Mouse (Mus musculus) hindbrain, embryonic 13.5 days (tissue): ENCODE data around the gene Actc1. TPM values are rescaled to one million over a fixed set of nuclear protein-coding genes. Genes with fewer than 3 reads are reported as not detected.
A peak's percentile ranks its signal among the peaks of the same experiment; 100 is the strongest.

Experiments
- ATAC-seq: fragments of 200-750 bp; cut with Nextera tagmentation; 2 replicates; pipeline ENCODE4 v1.8.0; 2017; ENCODE audit warnings: moderate TSS enrichment; ENCODE audit not compliant: low FRiP score
- H3K27ac ChIP-seq: fragments of 300-500 bp; sonication (generic); 2 replicates; pipeline ENCODE4 v1.5.1; 2015; ENCODE audit warnings: inconsistent platforms, mild to moderate bottlenecking, moderate library complexity
- H3K27me3 ChIP-seq: fragments of 300-500 bp; sonication (generic); 2 replicates; pipeline ENCODE4 v1.6.1; 2015; ENCODE audit warnings: mild to moderate bottlenecking, inconsistent platforms
- H3K36me3 ChIP-seq: fragments of 300-500 bp; sonication (generic); 2 replicates; pipeline ENCODE4 v1.6.1; 2015; ENCODE audit warnings: mild to moderate bottlenecking, inconsistent platforms
- H3K4me1 ChIP-seq: fragments of 300-500 bp; sonication (generic); replicated peaks from 2 replicates; pipeline ENCODE4 v1.6.1; 2015; ENCODE audit warnings: inconsistent platforms
- H3K4me2 ChIP-seq: fragments of 300-500 bp; sonication (generic); 2 replicates; pipeline ENCODE4 v1.6.1; 2015; ENCODE audit warnings: inconsistent platforms, mild to moderate bottlenecking, moderate library complexity
- H3K4me3 ChIP-seq: fragments of 300-500 bp; sonication (generic); 2 replicates; pipeline ENCODE4 v1.5.1; 2015; ENCODE audit warnings: mild to moderate bottlenecking, inconsistent platforms
- H3K9ac ChIP-seq: fragments of 300-500 bp; sonication (generic); 2 replicates; pipeline ENCODE4 v1.6.1; 2015; ENCODE audit warnings: mild to moderate bottlenecking, inconsistent platforms
- H3K9me3 ChIP-seq: fragments of 300-500 bp; sonication (generic); 2 replicates; pipeline ENCODE4 v1.6.1; 2016; ENCODE audit warnings: inconsistent platforms
- WGBS: fragments of 180-500 bp; shearing (Covaris S2); methylation state at CpG from one replicate; pipeline ENCODE4 v1.1.7; 2015; 5-methylcytosine and 5-hydroxymethylcytosine counted together
- polyA plus RNA-seq: library from polyadenylated mRNA; unstranded; fragments of >200 nt; fragmentation: Nextera tagmentation; extraction: Ambion mirVana; gene quantifications from 2 replicates; pipeline ENCODE4 v1.2.1, GENCODE M21; 2015

Gene Actc1
- polyA plus RNA-seq: 44.7 and 51.3 TPM in 2 replicates

DNA sequence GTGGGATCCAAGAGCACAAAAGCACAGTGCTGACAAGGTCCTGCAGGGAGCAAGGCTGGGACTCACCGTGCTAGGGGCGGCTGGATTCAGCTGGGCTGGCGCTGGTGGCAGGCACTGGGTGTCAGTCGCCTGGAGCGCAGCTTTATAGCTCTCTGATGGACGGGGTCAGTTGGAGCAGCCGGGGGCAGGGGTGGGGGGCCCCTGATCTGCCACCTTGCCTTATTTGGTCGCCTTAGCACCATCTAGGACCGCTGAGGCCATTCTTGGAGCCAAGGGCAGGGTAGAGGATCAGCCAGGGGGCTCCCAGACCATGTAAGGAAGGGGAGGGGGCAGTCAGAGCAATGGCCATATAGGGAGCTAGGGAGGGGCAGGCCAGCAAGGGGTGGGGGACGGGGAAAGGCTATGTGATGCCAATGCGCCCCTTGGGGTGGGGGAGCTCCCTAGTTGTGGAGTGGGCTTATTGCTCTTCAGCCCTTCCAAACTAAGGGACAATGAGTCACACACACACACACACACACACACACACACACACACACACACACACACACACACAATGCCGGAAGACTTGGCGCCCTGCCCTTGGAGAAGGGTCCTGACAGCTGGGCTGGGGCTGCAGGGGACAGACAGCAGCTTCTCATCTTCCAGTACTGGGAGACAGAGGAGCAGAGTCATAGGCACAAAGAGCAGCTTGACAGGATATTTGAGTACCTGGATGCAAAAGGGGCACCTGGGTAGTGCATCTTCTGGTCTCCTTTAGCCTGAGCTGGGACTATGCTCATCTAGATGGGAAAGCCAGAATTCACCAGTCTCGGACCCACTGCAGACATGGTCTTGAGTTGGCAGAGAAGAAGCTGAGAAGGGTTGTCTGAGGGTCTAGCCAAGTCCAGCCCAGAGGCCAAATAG is at the start of gene Actc1:
Gene Actc1, minus strand, starts transcription at position 853 of the 903 bp plus-strand sequence.
- Histone ChIP-seq H3K27ac (no peak within 1 kb of the TSS), H3K4me1 (peaks cover 10% of the 10 kb centered on the region; the same call in 1 of the 2 replicates), H3K4me2 (peak within 1 kb of the TSS; percentile 30; the same call in 1 of the 2 replicates), H3K9ac (no peak within 1 kb of the TSS), H3K36me3 (no peaks in the 10 kb centered on the region), H3K4me3 (no peak within 1 kb of the TSS), H3K27me3 (no peaks in the 10 kb centered on the region), H3K9me3 (no peaks in the 10 kb centered on the region)
- peak; percentile 68 for ATAC-seq
- WGBS: 38% methylated on average over 14 of the region's 14 CpGs

DNA sequence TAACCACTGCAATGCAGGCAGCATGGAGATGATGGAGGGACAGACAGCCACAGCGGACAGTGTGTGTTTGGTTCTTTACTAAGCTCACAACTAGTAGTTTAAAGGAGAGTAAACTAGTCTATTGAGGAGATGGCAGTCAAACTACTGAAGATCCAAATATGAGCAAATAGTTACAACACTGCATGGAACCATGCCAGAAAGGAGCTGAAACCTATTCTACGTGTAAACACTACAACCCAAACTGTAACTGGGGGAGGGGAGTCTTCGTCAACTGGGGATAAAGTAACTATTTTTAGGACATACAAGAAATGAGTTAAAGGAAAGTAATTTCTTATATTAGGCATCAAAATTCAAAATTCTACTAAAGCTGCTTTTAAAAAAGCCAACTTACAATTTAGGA is 49.1 kb upstream of the Actc1 start:
- 95% methylated on average over 3 of the region's 3 CpGs for WGBS
- ATAC-seq: no peak
- Histone ChIP-seq H3K4me2 (no peak overlapping the region), H3K36me3 (peaks cover 69% of the 10 kb centered on the region), H3K4me3 (no peak overlapping the region), H3K9me3 (no peaks in the 10 kb centered on the region), H3K27me3 (no peaks in the 10 kb centered on the region), H3K4me1 (no peaks in the 10 kb centered on the region), H3K27ac (no peak overlapping the region), H3K9ac (no peak overlapping the region)

DNA sequence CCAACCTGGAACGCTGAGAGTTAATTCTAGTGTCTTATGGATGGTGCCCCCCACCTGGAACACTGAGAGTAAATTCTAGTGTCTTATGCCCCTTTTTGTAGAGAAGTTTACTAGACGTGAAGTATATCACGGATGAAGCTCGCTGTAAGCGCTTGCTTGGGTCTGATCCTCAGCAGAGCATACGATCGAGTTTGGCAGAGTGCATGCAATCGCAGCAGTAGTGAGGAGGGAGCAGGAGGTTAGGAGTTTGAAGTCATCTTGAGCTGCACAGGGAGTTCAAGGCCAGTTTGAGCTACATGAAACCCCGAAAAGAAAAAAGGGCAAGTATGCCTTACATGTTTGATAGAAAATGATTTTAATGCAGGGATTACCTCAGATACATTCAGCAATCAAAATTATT is 47.5 kb upstream of the Actc1 start:
- H3K9me3 ChIP-seq: no peaks in the 10 kb centered on the region
- no peaks in the 10 kb centered on the region for H3K27me3 ChIP-seq
- 96% methylated on average over 9 of the region's 9 CpGs for WGBS
- H3K9ac ChIP-seq: no peak overlapping the region
- no peak overlapping the region for H3K27ac ChIP-seq
- peaks cover 65% of the 10 kb centered on the region for H3K36me3 ChIP-seq
- no peak overlapping the region for H3K4me3 ChIP-seq
- H3K4me2 ChIP-seq: no peak overlapping the region
- ATAC-seq: no peak
- no peaks in the 10 kb centered on the region for H3K4me1 ChIP-seq

DNA sequence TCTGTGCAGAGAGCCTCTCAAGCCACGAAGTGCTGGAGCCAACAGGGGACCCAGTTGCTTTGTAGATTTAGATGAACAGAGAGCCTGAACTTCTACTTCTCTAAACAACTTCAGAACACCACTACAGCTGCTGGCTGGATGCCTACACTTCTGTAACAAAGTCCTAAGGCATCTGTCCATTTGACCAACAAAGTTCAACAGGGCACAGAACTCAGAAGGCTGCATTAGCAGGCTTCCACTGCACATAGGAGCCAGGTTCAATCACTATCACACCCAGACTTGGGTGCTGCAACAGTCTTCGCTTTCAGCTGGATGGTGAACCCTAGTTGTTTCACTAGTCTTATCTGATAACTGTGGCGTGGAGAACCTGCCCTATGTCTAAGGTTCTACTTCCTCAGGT is 46.5 kb upstream of the Actc1 start:
- peaks cover 55% of the 10 kb centered on the region for H3K36me3 ChIP-seq
- no peak overlapping the region for H3K9ac ChIP-seq
- ATAC-seq: no peak
- WGBS: 96% methylated on average over 3 of the region's 3 CpGs
- H3K27me3 ChIP-seq: no peaks in the 10 kb centered on the region
- H3K9me3 ChIP-seq: no peaks in the 10 kb centered on the region
- no peaks in the 10 kb centered on the region for H3K4me1 ChIP-seq
- H3K27ac ChIP-seq: no peak overlapping the region
- no peak overlapping the region for H3K4me2 ChIP-seq
- H3K4me3 ChIP-seq: no peak overlapping the region

DNA sequence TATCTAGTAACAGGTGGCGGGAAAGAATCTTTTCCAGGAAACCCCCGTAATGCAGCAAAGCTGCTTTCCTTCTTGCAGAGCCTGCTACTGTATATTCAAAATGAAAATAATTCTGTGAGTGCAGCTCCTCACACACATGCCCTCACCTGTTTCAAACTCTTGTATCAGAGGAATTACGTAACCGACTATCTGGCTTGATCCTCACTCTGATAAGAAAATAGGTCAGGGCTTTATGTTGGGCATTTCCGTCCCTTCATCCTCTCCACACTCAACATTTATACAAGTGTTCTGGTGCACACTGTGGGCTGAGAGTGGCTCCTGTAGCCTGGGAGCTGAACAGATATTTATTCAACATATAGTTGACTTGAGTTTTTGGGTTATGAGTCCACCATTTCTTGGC is 45.8 kb upstream of the Actc1 start:
- H3K27me3 ChIP-seq: no peaks in the 10 kb centered on the region
- no peak overlapping the region for H3K4me2 ChIP-seq
- WGBS: 94% methylated on average over 5 of the region's 5 CpGs
- no peak overlapping the region for H3K4me3 ChIP-seq
- ATAC-seq: no peak
- no peaks in the 10 kb centered on the region for H3K9me3 ChIP-seq
- no peak overlapping the region for H3K9ac ChIP-seq
- no peak overlapping the region for H3K27ac ChIP-seq
- H3K36me3 ChIP-seq: peaks cover 48% of the 10 kb centered on the region
- H3K4me1 ChIP-seq: no peaks in the 10 kb centered on the region

DNA sequence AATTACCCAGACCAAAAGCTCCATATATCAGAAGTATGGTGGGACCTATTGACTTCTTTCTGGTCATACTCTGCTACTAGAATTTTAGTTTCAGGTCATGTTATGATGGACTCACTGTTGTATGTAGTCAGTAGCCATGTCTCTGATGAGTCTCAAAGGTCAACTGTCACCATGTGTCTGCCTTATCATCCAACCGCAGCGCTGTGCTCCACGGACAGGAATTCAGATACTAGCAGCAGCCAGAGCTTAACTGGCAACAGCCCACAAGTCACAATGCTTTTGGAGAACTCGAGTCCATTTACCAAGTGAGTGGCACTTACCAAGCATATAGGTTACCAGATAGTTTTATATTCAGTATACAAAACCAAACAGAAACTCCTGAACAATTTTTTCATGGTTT is 44.3 kb upstream of the Actc1 start:
- Histone ChIP-seq H3K27me3 (no peaks in the 10 kb centered on the region), H3K9ac (no peak overlapping the region), H3K9me3 (no peaks in the 10 kb centered on the region), H3K4me3 (no peak overlapping the region), H3K36me3 (peaks cover 36% of the 10 kb centered on the region), H3K4me2 (no peak overlapping the region), H3K27ac (no peak overlapping the region), H3K4me1 (0 out of 2 replicates have a peak, but pooled peaks cover 6% of the 10 kb centered on the region)
- no peak for ATAC-seq
- WGBS: 93% methylated on average over 4 of the region's 4 CpGs

DNA sequence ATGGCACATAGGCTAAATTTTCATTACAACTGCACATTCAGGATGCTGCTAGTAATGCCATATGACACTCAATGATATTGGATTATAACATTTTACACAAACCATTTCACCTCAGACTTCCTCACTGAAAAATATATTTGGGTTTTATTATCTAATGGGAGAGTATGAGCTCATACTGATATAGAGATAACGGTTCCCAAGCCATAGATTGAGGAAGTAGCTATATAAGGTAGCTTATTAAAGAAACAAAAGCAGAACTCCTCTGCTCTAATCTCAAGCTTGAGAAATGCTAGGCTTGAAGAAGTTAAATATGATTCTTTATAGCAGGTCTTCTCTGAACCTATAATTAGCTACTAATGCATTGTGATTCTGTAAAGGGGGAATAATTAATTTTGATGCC is 43.2 kb upstream of the Actc1 start:
- ATAC-seq: no peak
- whole genome bisulfite sequencing: 90% methylated on average over 1 of the region's 1 CpGs

DNA sequence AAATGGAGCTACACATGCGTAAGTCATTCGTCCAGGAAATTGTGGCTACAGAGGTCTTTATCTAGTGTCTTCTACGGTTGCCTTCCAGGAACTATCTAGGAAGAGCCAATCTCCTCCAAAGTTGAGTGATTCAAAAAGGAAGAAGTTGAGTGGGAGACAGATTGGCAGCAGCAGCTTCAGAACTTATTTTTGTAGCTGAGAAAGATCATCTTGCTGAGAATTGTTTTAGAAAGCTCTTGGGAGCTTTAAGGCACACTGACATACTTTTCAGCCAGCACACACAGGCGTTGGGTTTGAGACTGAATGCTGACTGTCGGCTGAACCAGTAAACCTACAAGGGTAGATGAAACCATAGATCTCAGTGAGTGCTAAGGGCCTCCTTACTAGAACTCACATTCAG is 42.0 kb upstream of the Actc1 start:
- Histone ChIP-seq H3K9me3 (no peaks in the 10 kb centered on the region), H3K27ac (no peak overlapping the region), H3K4me1 (0 out of 2 replicates have a peak, but pooled peaks cover 6% of the 10 kb centered on the region), H3K27me3 (no peaks in the 10 kb centered on the region), H3K36me3 (peaks cover 15% of the 10 kb centered on the region), H3K9ac (no peak overlapping the region), H3K4me3 (no peak overlapping the region), H3K4me2 (no peak overlapping the region)
- no peak for ATAC-seq
- WGBS: 91% methylated on average over 5 of the region's 5 CpGs

More for the DNA sequence above, 43.2 kb upstream of the Actc1 start:
- H3K27me3 ChIP-seq: no peaks in the 10 kb centered on the region
- no peak overlapping the region for H3K9ac ChIP-seq
- H3K27ac ChIP-seq: no peak overlapping the region
- 0 out of 2 replicates have a peak, but pooled peaks cover 6% of the 10 kb centered on the region for H3K4me1 ChIP-seq
- H3K4me3 ChIP-seq: no peak overlapping the region
- peaks cover 26% of the 10 kb centered on the region for H3K36me3 ChIP-seq
- H3K4me2 ChIP-seq: no peak overlapping the region
- H3K9me3 ChIP-seq: no peaks in the 10 kb centered on the region

DNA sequence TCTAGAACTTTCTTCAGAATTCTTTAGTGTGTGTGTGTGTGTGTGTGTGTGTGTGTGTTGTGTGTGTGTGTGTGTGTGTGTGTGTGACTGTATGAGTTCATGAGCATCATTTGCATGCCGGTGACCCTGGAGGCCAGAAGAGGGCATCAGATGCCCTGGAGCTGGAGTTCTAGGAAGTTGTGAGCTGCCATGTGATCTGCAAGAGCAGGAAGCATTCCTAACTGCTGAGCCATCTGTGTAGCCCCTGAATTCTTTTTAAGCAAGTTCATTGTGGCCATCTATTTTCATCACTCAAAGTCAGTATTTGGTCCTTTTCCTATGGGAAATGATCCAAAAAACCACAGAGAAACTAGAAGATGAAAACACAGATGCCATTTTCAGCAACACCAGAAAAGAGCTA is 41.3 kb upstream of the Actc1 start:
- Histone ChIP-seq H3K36me3 (peaks cover 9% of the 10 kb centered on the region), H3K4me1 (0 out of 2 replicates have a peak, but pooled peaks cover 6% of the 10 kb centered on the region), H3K4me3 (no peak overlapping the region), H3K9ac (no peak overlapping the region), H3K4me2 (no peak overlapping the region), H3K9me3 (no peaks in the 10 kb centered on the region), H3K27me3 (no peaks in the 10 kb centered on the region), H3K27ac (no peak overlapping the region)
- 91% methylated on average over 1 of the region's 1 CpGs for WGBS
- ATAC-seq: no peak

DNA sequence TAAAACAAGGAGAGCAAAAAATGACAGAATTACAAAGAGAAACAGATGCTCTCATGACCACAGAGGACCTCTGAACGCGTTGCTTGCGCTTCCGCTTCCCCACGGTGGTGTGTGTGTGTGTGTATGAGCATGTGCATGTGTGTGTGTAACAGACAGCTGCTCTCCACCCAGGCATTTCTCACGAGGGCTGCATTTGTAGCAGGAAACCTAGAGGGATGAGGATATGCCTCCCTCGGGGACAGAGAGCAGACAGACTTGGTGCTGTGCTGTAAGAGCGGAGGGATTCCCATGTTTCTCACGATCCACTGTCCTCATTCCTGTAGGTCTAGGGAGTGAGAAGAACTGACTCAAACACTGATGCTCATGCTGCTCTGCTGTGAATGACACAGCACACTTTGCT is 40.2 kb upstream of the Actc1 start:
- no peaks in the 10 kb centered on the region; the same call in none of the 2 replicates for H3K36me3 ChIP-seq
- H3K9ac ChIP-seq: no peak overlapping the region
- no peak overlapping the region for H3K27ac ChIP-seq
- no peaks in the 10 kb centered on the region for H3K9me3 ChIP-seq
- 0 out of 2 replicates have a peak, but pooled peaks cover 6% of the 10 kb centered on the region for H3K4me1 ChIP-seq
- H3K4me2 ChIP-seq: no peak overlapping the region
- H3K4me3 ChIP-seq: no peak overlapping the region
- no peaks in the 10 kb centered on the region for H3K27me3 ChIP-seq
- 68% methylated on average over 9 of the region's 9 CpGs for WGBS
- ATAC-seq: no peak

DNA sequence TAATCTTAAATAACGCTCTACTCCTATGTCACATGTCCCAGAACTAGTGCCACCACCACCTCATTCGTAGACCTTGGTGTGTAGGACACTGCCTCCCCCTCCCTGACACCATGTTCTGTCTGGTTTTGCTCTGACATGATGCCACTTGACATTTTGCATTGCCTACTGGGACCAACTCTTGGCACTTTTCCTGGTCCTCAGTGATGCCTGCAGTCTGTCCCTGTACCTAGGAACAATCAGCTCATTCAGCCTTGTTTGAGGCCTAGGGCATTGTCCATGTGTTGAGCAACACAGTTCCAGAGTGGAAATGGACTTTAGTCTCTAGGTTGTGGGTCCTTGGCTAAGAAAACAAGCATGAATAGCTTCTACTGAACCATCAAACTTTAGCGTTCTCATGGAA is 36.5 kb upstream of the Actc1 start:
- no peak for ATAC-seq
- 0 out of 2 replicates have a peak, but pooled peaks cover 6% of the 10 kb centered on the region for H3K4me1 ChIP-seq
- no peak overlapping the region for H3K4me3 ChIP-seq
- 88% methylated on average over 3 of the region's 3 CpGs for WGBS
- H3K9ac ChIP-seq: no peak overlapping the region
- H3K27ac ChIP-seq: no peak overlapping the region
- no peaks in the 10 kb centered on the region for H3K27me3 ChIP-seq
- no peaks in the 10 kb centered on the region for H3K36me3 ChIP-seq
- no peak overlapping the region for H3K4me2 ChIP-seq
- H3K9me3 ChIP-seq: no peaks in the 10 kb centered on the region

DNA sequence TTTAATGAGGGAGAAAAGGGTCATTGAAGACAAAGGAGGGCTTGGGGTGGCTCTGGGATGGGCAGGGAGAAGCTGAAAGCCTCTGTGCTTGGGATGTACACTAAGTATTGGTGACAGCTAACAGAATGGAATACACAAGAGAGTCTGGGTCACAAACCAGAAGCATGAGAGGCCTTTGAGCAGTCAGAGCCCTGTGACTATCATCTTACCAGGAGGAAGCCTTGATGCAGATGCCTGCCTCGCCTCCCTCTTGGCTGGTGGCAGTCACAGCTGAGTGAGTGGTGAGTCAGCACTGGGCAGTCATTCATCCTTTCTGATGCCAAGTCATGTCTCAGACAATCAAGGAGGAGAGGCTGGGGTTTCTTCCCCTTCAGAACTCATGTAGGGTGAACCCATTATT is 33.9 kb upstream of the Actc1 start:
- no peak overlapping the region for H3K27ac ChIP-seq
- WGBS: 72% methylated on average over 1 of the region's 1 CpGs
- H3K36me3 ChIP-seq: no peaks in the 10 kb centered on the region

DNA sequence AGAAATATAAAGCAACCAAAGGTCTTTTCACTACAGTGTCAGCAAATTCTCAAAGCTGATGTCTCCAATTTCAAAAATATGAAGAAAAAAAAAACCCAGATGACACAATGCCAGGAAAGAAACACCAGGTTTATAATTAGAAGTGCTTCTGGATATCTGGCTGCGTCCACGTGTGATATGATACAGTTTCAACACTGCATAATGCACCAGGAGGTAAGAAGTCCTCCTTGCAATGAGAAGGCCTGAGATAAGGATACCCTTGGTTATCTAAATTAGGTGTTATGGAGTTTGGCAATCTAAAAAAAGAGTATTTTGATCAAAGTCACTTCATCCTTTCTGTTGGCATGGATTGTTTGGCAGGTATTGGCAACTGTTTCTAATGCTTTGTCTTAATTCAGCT is 18.5 kb upstream of the Actc1 start:
- no peaks in the 10 kb centered on the region for H3K4me1 ChIP-seq
- H3K27me3 ChIP-seq: no peaks in the 10 kb centered on the region
- ATAC-seq: no peak
- H3K9ac ChIP-seq: no peak overlapping the region
- 98% methylated on average over 2 of the region's 2 CpGs for WGBS
- no peak overlapping the region for H3K27ac ChIP-seq
- no peaks in the 10 kb centered on the region for H3K9me3 ChIP-seq
- H3K36me3 ChIP-seq: no peaks in the 10 kb centered on the region
- H3K4me2 ChIP-seq: no peak overlapping the region
- no peak overlapping the region for H3K4me3 ChIP-seq

More for the DNA sequence above, 33.9 kb upstream of the Actc1 start:
- ATAC-seq: no peak
- Histone ChIP-seq H3K9ac (no peak overlapping the region), H3K4me1 (no peaks in the 10 kb centered on the region), H3K9me3 (no peaks in the 10 kb centered on the region), H3K4me3 (no peak overlapping the region), H3K27me3 (no peaks in the 10 kb centered on the region), H3K4me2 (no peak overlapping the region)
